Mouse (Mus musculus) CH12.LX (cell line): ENCODE results near the gene Rptn. TPM values are rescaled to one million over a fixed set of nuclear protein-coding genes. Genes with fewer than 3 reads are reported as not detected.

ENCODE experiments used
- DNase-seq: peaks from one replicate; pipeline ENCODE4 v3.0.0-alpha.2; 2013; ENCODE audit errors: extremely low read depth
- H3K27ac ChIP-seq: 2 replicates; pipeline ENCODE4 v1.5.1; 2012; ENCODE audit warnings: low read depth, mild to moderate bottlenecking, control low read depth, moderate library complexity; ENCODE audit not compliant: insufficient read depth
- H3K27me3 ChIP-seq: replicated peaks from 2 replicates; pipeline ENCODE3; 2012; ENCODE audit warnings: inconsistent platforms
- H3K36me3 ChIP-seq, 2 experiments: replicated peaks in 1 of 2; 2 replicates each; pipeline versions ENCODE3 to v1.6.1; 2012; ENCODE audit warnings: inconsistent platforms in 1 of 2, low read length in 1 of 2, mild to moderate bottlenecking in 1 of 2, mixed read lengths in 1 of 2, moderate library complexity in 1 of 2; ENCODE audit not compliant: control insufficient read depth in 1 of 2, insufficient read depth in 1 of 2
- H3K4me1 ChIP-seq, 2 experiments: 2 replicates each; pipeline ENCODE4 v1.6.1; 2012; ENCODE audit warnings: inconsistent platforms in 1 of 2, moderate library complexity in 1 of 2; ENCODE audit not compliant: insufficient read depth in 2 of 2, control insufficient read depth in 1 of 2
- H3K4me2 ChIP-seq: 2 replicates; pipeline ENCODE4 v1.6.1; 2012; ENCODE audit warnings: low read depth, mild to moderate bottlenecking, control low read depth; ENCODE audit not compliant: poor library complexity, insufficient read depth, severe bottlenecking
- H3K4me3 ChIP-seq, 3 experiments: fragments of 150-350 bp in 1 of 3; sonication (generic) in 1 of 3; replicated peaks in 1 of 3; 2 replicates each; pipeline versions ENCODE3 to v1.5.1; 2011 to 2012; ENCODE audit warnings: low read depth in 2 of 3, low read length in 2 of 3, mild to moderate bottlenecking in 2 of 3, moderate library complexity in 2 of 3, control low read depth in 1 of 3, improper control_type of control experiment in 1 of 3, inconsistent platforms in 1 of 3, mixed read lengths in 1 of 3; ENCODE audit not compliant: poor library complexity in 1 of 3
- H3K79me2 ChIP-seq: replicated peaks from 2 replicates; pipeline ENCODE4 v1.6.1; 2012; ENCODE audit warnings: mild to moderate bottlenecking, moderate library complexity; ENCODE audit not compliant: control insufficient read depth, poor library complexity, insufficient read depth, severe bottlenecking; ENCODE audit errors: extremely low read depth
- H3K9ac ChIP-seq: 2 replicates; pipeline ENCODE4 v1.6.1; 2012; ENCODE audit warnings: low read depth, mild to moderate bottlenecking, control low read depth, moderate library complexity; ENCODE audit not compliant: insufficient read depth
- H3K9me3 ChIP-seq: replicated peaks from 2 replicates; pipeline ENCODE3; 2012; ENCODE audit warnings: low read length, inconsistent platforms, mixed read lengths
- BHLHE40 ChIP-seq: IDR thresholded peaks from 2 replicates; pipeline ENCODE4 v1.6.1; 2011; ENCODE audit warnings: mild to moderate bottlenecking, low read depth, low read length, improper control_type of control experiment
- CHD2 ChIP-seq: IDR thresholded peaks from 2 replicates; pipeline ENCODE4 v1.6.1; 2011; ENCODE audit warnings: low read length, improper control_type of control experiment
- CTCF ChIP-seq, 2 experiments: IDR thresholded peaks in 1 of 2; conservative IDR thresholded peaks in 1 of 2; 2 replicates each; pipeline ENCODE4 v1.5.1; 2011 to 2012; ENCODE audit warnings: low read depth in 2 of 2, low read length in 2 of 2, improper control_type of control experiment in 1 of 2, inconsistent platforms in 1 of 2, mild to moderate bottlenecking in 1 of 2, moderate library complexity in 1 of 2
- ELF1 ChIP-seq: IDR thresholded peaks from 2 replicates; pipeline ENCODE4 v1.6.1; 2014; ENCODE audit warnings: low read depth, mild to moderate bottlenecking, inconsistent platforms, low read length, improper control_type of control experiment
- EP300 ChIP-seq: IDR thresholded peaks from 2 replicates; pipeline ENCODE4 v1.6.1; 2011; ENCODE audit warnings: low read length, improper control_type of control experiment
- ETS1 ChIP-seq: conservative IDR thresholded peaks from 2 replicates; pipeline ENCODE4 v1.6.1; 2012; ENCODE audit warnings: low read depth, mild to moderate bottlenecking, inconsistent platforms, low read length, improper control_type of control experiment, moderate library complexity
- GABPA ChIP-seq: IDR thresholded peaks from 2 replicates; pipeline ENCODE4 v1.6.1; 2012; ENCODE audit warnings: low read depth, low read length, improper control_type of control experiment, inconsistent platforms; ENCODE audit not compliant: insufficient replicate concordance
- HCFC1 ChIP-seq: IDR thresholded peaks from 2 replicates; pipeline ENCODE4 v1.6.1; 2012; ENCODE audit warnings: low read depth, mild to moderate bottlenecking, inconsistent platforms, low read length, improper control_type of control experiment
- JUN ChIP-seq: IDR thresholded peaks from 2 replicates; pipeline ENCODE4 v1.6.1; 2011; ENCODE audit warnings: low read depth, mild to moderate bottlenecking, low read length, improper control_type of control experiment, moderate library complexity; ENCODE audit not compliant: insufficient read depth
- JUND ChIP-seq: conservative IDR thresholded peaks from 2 replicates; pipeline ENCODE4 v1.6.1; 2011; ENCODE audit warnings: low read depth, low read length, improper control_type of control experiment
- KAT2A ChIP-seq: IDR thresholded peaks from 2 replicates; pipeline ENCODE4 v1.6.1; 2012; ENCODE audit warnings: low read length, improper control_type of control experiment, inconsistent platforms; ENCODE audit not compliant: insufficient replicate concordance
- MXI1 ChIP-seq: IDR thresholded peaks from 2 replicates; pipeline ENCODE4 v1.6.1; 2011; ENCODE audit warnings: mild to moderate bottlenecking, low read depth, low read length, improper control_type of control experiment
- MYC ChIP-seq: IDR thresholded peaks from 2 replicates; pipeline ENCODE4 v1.6.1; 2011; ENCODE audit warnings: low read depth, mild to moderate bottlenecking, improper control_type of control experiment, low read length
- NELFE ChIP-seq: IDR thresholded peaks from 2 replicates; pipeline ENCODE4 v1.6.1; 2011; ENCODE audit warnings: low read depth, low read length, improper control_type of control experiment
- PAX5 ChIP-seq: IDR thresholded peaks from 2 replicates; pipeline ENCODE4 v1.6.1; 2012; ENCODE audit warnings: low read length, inconsistent platforms, mixed read lengths
- RCOR1 ChIP-seq: conservative IDR thresholded peaks from 2 replicates; pipeline ENCODE4 v1.6.1; 2012; ENCODE audit warnings: low read depth, mild to moderate bottlenecking, inconsistent platforms, low read length, improper control_type of control experiment
- UBTF ChIP-seq: IDR thresholded peaks from 2 replicates; pipeline ENCODE4 v1.6.1; 2012; ENCODE audit warnings: low read depth, mild to moderate bottlenecking, inconsistent platforms, low read length, improper control_type of control experiment, moderate library complexity
- USF1 ChIP-seq: IDR thresholded peaks from 2 replicates; pipeline ENCODE4 v1.6.1; 2014; ENCODE audit warnings: low read depth, mild to moderate bottlenecking, inconsistent platforms, low read length, improper control_type of control experiment
- ZKSCAN1 ChIP-seq: IDR thresholded peaks from 2 replicates; pipeline ENCODE4 v1.6.1; 2012; ENCODE audit warnings: low read depth, inconsistent platforms, low read length, improper control_type of control experiment, borderline replicate concordance
- ZMIZ1 ChIP-seq: IDR thresholded peaks from 2 replicates; pipeline ENCODE4 v1.6.1; 2012; ENCODE audit warnings: low read depth, mild to moderate bottlenecking, inconsistent platforms, low read length, improper control_type of control experiment
- ZNF384 ChIP-seq: IDR thresholded peaks from 2 replicates; pipeline ENCODE4 v1.6.1; 2012; ENCODE audit warnings: low read depth, low read length, improper control_type of control experiment, inconsistent platforms
- dilution Hi-C: fragments of 300-500 bp; cut with MboI; formaldehyde crosslinking; loops from 2 replicates; pipeline ENCODE4 v1.14.3; 2020; ENCODE audit warnings: low sequenced_read_pairs; ENCODE audit not compliant: extremely low pct_unique_long_range_greater_than_20kb, extremely low pct_ligation_motif_present
- in situ Hi-C: fragments of 300-500 bp; cut with MboI; formaldehyde crosslinking; loops from 3 replicates; pipeline ENCODE4 v1.14.3; 2019; ENCODE audit warnings: low sequenced_read_pairs, low pct_ligation_motif_present, low pct_unique_long_range_greater_than_20kb, mixed read lengths
- polyA plus RNA-seq: library from polyadenylated mRNA; unstranded; fragments of >175 nt; gene quantifications from 2 replicates; pipeline ENCODE4 v1.2.1, GENCODE M21; 2012; ENCODE audit warnings: low read depth; ENCODE audit not compliant: insufficient read length
- total RNA-seq, 2 experiments: library from RNA; depleted of rRNA; stranded (reverse); fragments of 300-350 nt in 1 of 2; fragments of >200 nt in 1 of 2; gene quantifications; 2 replicates each; pipeline ENCODE4 v1.2.3; 2012 to 2014

The Rptn gene
- total and polyA plus RNA-seq, 3 experiments = not detected

GRCm38 (mm10) chr3:93442030-93442429 lies 48.5 kb downstream of the Rptn start, which contains the start of gene Tchh:
Gene Tchh (plus strand): TSS chr3:93442330.
- no peak within 1 kb of the TSS for H3K9ac ChIP-seq
- H3K4me3 ChIP-seq = no peak within 1 kb of the TSS
- H3K27ac ChIP-seq = no peak within 1 kb of the TSS
- H3K27me3 ChIP-seq = no peaks in the 10 kb centered on the region
- dilution Hi-C loops = no loop called here
- H3K9me3 ChIP-seq = peaks cover 27% of the 10 kb centered on the region
- no peak within 1 kb of the TSS for H3K4me2 ChIP-seq
- H3K79me2 ChIP-seq = no peaks in the 10 kb centered on the region
- TF ChIP-seq ETS1 = no peak
- TF ChIP-seq CTCF (conservative IDR thresholded peaks at IDR 0.05 in 1 of 2, IDR thresholded peaks at IDR 0.05 in 1 of 2; ENCODE audit: low read depth in 2 of 2, low read length in 2 of 2) = no peak
- TF ChIP-seq, all 38 proteins: peak for 0
- Histone ChIP-seq H3K4me1 (no peaks in the 10 kb centered on the region), H3K36me3 (no peaks in the 10 kb centered on the region)
- in situ Hi-C loops = no loop called here
- DNase-seq = no peak

GRCm38 (mm10) chr3:93443501-93444101 lies 50.1 kb downstream of the Rptn start:
- no peak overlapping the region for H3K4me2 ChIP-seq
- H3K9me3 ChIP-seq = peaks cover 32% of the 10 kb centered on the region
- no peak for TF ChIP-seq USF1
- TF ChIP-seq EP300 = no peak
- no peak for TF ChIP-seq ZMIZ1
- TF ChIP-seq CHD2 = no peak
- TF ChIP-seq JUND = no peak
- no peak for TF ChIP-seq ELF1
- no peak for TF ChIP-seq MYC
- no peak for TF ChIP-seq ZNF384
- TF ChIP-seq KAT2A = no peak
- no peak for TF ChIP-seq BHLHE40
- TF ChIP-seq MXI1 = no peak
- TF ChIP-seq UBTF = no peak
- TF ChIP-seq PAX5 = no peak
- TF ChIP-seq ETS1 = no peak
- TF ChIP-seq GABPA = no peak
- TF ChIP-seq ZKSCAN1 = no peak
- TF ChIP-seq RCOR1 = no peak
- TF ChIP-seq NELFE = no peak
- no peak for TF ChIP-seq JUN
- no peak for TF ChIP-seq HCFC1
- TF ChIP-seq, all 38 proteins: peak for 0
- dilution Hi-C loops = no loop called here
- Histone ChIP-seq H3K4me1 (no peaks in the 10 kb centered on the region), H3K79me2 (no peaks in the 10 kb centered on the region), H3K27me3 (no peaks in the 10 kb centered on the region), H3K4me3 (no peak overlapping the region), H3K9ac (no peak overlapping the region), H3K27ac (no peak overlapping the region), H3K36me3 (no peaks in the 10 kb centered on the region)
- in situ Hi-C loops = no loop called here
- DNase-seq = no peak
